Mouse (Mus musculus) lung, postnatal 0 days (tissue): ENCODE results near the gene Lingo4.

Experiments used
- CTCF ChIP-seq: IDR thresholded peaks from 2 replicates; pipeline ENCODE4 v1.5.1; 2016; ENCODE audit warnings: antibody characterized with exemption, mild to moderate bottlenecking
- EP300 ChIP-seq: IDR thresholded peaks from 2 replicates; pipeline ENCODE4 v1.6.1; 2016; ENCODE audit warnings: antibody characterized with exemption, mild to moderate bottlenecking, control low read depth

DNA sequence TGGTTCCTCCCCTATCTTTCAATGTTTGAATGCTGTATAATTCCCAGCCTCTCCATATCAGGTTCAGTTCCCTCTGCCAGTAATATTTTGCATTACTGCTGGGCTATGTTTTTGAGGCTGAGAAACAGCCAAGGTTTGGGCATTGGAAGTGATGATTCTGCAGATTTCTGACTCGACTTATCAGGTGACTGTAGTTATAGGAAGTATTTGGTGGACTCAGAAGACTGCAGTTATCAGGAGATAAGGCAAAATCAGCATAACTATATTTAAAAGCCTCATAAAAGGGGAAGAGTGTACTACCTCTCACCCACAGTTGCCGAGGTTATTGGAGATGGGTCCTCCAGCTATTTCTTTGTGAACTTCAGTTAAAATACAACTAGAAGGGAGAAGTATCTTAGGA is 32.7 kb downstream of the Lingo4 start:
- TF ChIP-seq CTCF, result no peak
- TF ChIP-seq EP300, result no peak
